Mouse (Mus musculus): ENCODE measurements around the gene Spdye4b. TPM values are rescaled to one million over a fixed set of nuclear protein-coding genes. Genes with fewer than 3 reads are reported as not detected.
"Not testable (repeated sequence)": the region's sequence is repeated elsewhere in the genome, so short reads cannot be mapped to it uniquely, and the experiment has no call there.

Gene Spdye4b
- total RNA-seq, 2 experiments from 2014 or later: not detected

GRCm38 (mm10) chr5:143175970-143176369 lies 4.8 kb upstream of the Spdye4b start:
- Histone ChIP-seq H3K27ac (no peak overlapping the region), H3K4me3 (no peak overlapping the region)
- TF ChIP-seq CTCF (conservative IDR thresholded peaks at IDR 0.05): no peak
- no peak for DNase-seq (ENCODE audit: low spot score in 2 of 2)

GRCm38 (mm10) chr5:143177541-143178200 lies 3.1 kb upstream of the Spdye4b start:
- no peak overlapping the region for H3K27ac ChIP-seq
- DNase-seq (ENCODE audit: low spot score in 2 of 2): no peak
- peak; percentile 54 for TF ChIP-seq CTCF (conservative IDR thresholded peaks at IDR 0.05)
- no peak overlapping the region for H3K4me3 ChIP-seq

DNA sequence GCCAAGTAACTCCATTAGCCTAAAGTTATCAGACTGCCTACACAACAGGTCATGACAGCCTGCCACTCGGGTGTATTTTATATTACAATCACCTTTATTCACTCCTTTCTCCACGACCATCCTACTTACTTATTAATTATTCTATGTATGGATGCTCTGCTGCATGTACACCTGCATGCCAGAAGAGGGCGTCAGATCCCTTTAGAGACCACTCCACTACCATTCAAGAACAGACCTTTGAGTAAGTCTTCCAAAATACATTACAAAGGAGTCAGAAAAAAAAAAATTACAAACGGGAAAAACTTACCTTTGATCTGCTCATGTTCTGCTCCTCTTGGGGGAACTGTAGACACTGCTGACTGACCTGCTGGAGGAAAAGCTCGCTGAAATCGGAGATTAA lies 1.6 kb upstream of the Spdye4b start:
- TF ChIP-seq CTCF (conservative IDR thresholded peaks at IDR 0.05): peak; percentile 79
- Histone ChIP-seq H3K27ac (no peak overlapping the region), H3K4me3 (peak overlapping the region; percentile 87; the same call in 1 of the 2 replicates)
- DNase-seq (ENCODE audit: low spot score in 2 of 2): no peak

DNA sequence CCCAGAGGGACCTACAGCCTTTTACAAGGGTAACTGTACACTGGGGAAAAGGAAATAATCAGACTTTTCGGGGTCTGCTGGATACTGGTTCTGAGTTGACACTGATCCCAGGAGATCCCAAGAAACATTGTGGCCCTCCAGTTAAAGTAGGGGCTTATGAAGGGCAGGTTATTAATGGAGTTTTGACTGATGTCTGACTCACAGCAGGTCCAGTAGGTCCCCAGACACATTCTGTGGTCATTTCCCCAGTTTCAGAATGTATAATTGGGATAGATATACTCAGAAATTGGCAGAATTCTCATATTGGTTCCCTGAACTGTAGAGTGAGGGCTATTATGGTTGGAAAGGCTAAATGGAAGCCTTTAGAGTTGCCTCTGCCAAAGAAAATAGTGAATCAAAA lies 7.2 kb downstream of the Spdye4b start:
- DNase-seq (ENCODE audit: low spot score in 2 of 2): not testable (repeated sequence)

DNA sequence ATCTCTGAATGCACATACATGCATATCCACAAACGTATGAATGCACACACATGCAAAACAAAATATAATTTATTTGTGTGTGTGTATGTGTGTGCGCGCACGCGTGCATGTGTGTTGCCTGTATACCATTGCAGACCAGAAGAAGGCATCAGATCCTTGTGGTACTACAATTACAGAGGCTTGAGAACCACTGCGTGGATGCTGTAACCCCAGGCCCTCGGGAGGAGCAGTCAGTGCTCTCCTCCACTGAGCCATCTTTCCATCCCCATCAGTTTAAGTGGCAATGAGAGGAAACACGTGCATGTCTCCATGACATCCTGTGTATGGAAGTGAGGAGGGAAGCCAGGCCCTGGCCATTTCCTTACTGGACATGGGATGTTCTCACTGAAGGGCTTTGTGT lies 12.0 kb downstream of the Spdye4b start:
- H3K4me3 ChIP-seq: no peak overlapping the region
- no peak overlapping the region for H3K27ac ChIP-seq
- DNase-seq (ENCODE audit: low spot score in 2 of 2): no peak
- no peak for TF ChIP-seq CTCF (conservative IDR thresholded peaks at IDR 0.05)

More for the DNA sequence above, 7.2 kb downstream of the Spdye4b start:
- not testable (repeated sequence) for H3K27ac ChIP-seq, H3K4me3 ChIP-seq

- H3K27ac ChIP-seq; DNase-seq (ENCODE audit: low spot score in 2 of 2); H3K4me3 ChIP-seq: not testable (repeated sequence)
Observed at GRCm38 (mm10) chr5:143194747-143195146, 13.9 kb downstream of the Spdye4b start.

DNA sequence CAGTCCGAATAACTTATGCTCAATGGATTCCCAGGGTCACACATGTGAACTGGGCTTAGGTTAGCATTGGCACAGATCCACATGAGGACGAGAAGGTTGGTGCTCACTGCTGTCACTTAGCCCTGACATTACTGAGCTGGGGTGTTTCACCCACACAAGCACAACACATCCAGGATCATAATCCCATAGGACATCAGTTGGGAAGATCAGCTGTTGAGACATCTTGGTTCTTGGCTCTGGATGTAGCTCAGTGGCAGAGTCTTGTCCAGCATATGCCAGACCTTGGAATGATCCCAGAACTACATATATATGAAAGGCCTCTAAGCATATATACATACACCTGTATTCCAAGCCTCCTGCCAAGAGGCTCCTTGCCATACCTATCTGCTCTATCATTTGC lies 14.3 kb downstream of the Spdye4b start:
- TF ChIP-seq CTCF (conservative IDR thresholded peaks at IDR 0.05): no peak
- no peak for DNase-seq (ENCODE audit: low spot score in 2 of 2)
- Histone ChIP-seq H3K4me3 (no peak overlapping the region), H3K27ac (no peak overlapping the region)

DNA sequence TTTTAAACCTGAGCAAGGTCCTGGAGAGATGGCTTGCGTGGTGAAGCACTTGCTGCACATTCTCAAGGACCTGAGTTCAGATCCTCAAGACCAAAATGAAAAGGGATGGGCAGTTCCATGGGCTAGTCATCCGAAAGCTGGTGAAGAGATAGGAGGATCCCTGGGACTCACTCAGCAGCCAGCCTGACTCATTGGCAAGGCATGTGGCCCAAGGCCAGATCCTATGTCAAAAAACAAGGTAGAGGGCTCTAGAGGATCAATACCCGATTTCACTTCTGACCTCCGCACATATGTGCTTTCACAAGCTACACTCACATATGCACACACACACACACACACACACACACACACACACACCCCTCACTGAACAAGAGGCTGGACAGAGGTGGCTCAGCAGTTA lies 15.7 kb downstream of the Spdye4b start:
- DNase-seq (ENCODE audit: low spot score in 2 of 2): no peak
- no peak overlapping the region for H3K27ac ChIP-seq
- no peak overlapping the region for H3K4me3 ChIP-seq
- TF ChIP-seq CTCF (conservative IDR thresholded peaks at IDR 0.05): no peak

DNA sequence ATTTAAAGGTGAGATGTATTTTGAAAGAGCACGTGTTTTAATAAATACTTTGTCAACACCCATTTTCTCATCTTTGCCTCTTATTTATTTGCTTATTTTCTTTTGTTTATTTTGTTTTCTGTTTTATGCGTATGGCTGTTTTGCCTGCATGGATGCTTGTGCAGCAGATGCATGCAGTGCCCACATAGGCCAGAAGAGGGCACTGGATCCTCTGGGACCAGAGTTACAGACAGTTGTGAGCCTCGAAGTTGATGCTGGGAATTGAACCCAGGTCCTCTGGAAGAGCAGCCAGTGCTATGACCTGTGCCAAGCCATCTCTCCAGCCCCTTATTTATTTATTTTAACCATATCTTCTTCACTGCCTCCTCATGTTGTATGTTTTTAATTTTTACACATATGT lies 24.2 kb downstream of the Spdye4b start:
- DNase-seq (ENCODE audit: low spot score in 2 of 2): no peak
- TF ChIP-seq CTCF (conservative IDR thresholded peaks at IDR 0.05): peak; percentile 59
- Histone ChIP-seq H3K27ac (no peak overlapping the region), H3K4me3 (no peak overlapping the region)

GRCm38 (mm10) chr5:143213832-143214231 lies 33.0 kb downstream of the Spdye4b start:
- no peak for TF ChIP-seq CTCF (conservative IDR thresholded peaks at IDR 0.05)
- no peak for DNase-seq (ENCODE audit: low spot score in 2 of 2)
- H3K27ac ChIP-seq: no peak overlapping the region
- H3K4me3 ChIP-seq: no peak overlapping the region

DNA sequence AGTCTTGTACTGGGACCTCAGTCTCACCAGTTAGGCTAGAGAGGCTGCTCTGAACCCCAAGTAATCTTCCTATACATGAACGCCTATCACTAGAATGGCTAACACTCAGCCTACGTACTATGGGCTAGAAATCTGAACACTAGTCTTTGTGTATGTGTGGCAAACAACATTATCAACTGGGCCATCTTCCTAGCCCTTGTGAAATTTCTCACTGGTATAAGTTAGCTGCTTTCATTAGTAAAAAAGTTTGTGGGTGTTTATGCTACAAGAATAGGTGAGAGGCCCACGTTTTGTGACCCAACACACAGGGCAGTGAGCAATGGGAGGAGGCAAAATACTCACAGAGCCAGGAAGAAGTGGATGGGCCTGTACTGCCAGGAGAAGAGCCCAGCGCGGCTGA lies 40.2 kb downstream of the Spdye4b start:
- DNase-seq (ENCODE audit: low spot score in 2 of 2): no peak
- no peak for TF ChIP-seq CTCF (conservative IDR thresholded peaks at IDR 0.05)
- Histone ChIP-seq H3K27ac (no peak overlapping the region), H3K4me3 (no peak overlapping the region)

GRCm38 (mm10) chr5:143222287-143222686 lies 41.5 kb downstream of the Spdye4b start:
- H3K4me3 ChIP-seq: no peak overlapping the region
- H3K27ac ChIP-seq: no peak overlapping the region
- no peak for TF ChIP-seq CTCF (conservative IDR thresholded peaks at IDR 0.05)
- no peak for DNase-seq (ENCODE audit: low spot score in 2 of 2)

DNA sequence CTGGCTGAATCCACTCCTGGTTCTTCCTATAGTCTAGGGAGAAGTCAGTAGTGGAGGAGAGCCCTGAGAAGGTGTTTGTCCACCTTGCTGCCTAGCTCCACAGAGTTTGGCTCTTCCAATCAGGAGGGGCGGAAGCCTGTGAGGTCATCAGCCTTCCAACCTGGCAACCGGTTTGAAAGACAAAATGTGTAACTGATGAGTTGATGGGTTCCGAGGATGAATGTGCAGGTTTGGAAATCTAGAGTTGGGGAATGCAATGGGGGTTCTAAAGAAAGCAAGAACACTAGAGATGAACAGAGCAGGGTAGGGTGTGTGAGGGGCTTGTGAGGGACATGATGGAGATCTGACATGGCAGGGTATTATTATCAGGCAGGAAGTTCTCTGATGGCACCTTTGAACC lies 46.0 kb downstream of the Spdye4b start, which contains the start of gene Spdye4a:
Gene Spdye4a (minus strand): TSS at position 101 of the 400 bp plus-strand sequence.
- no peak for TF ChIP-seq CTCF (conservative IDR thresholded peaks at IDR 0.05)

GRCm38 (mm10) chr5:143235028-143235693 lies 54.3 kb downstream of the Spdye4b start, which contains the start of gene Zfp12:
TSS of gene Zfp12 (plus strand) at chr5:143235163.
- Histone ChIP-seq H3K4me3 (peak within 1 kb of the TSS; percentile 75), H3K27ac (peak within 1 kb of the TSS; percentile 92)
- peak; percentile 55 for TF ChIP-seq CTCF (conservative IDR thresholded peaks at IDR 0.05)
- peak; percentile 91 to 96 for DNase-seq (ENCODE audit: low spot score in 2 of 2)

More for the DNA sequence above, 46.0 kb downstream of the Spdye4b start, which contains the start of gene Spdye4a:
- Histone ChIP-seq H3K27ac (no peak within 1 kb of the TSS), H3K4me3 (no peak within 1 kb of the TSS)
- DNase-seq (ENCODE audit: low spot score in 2 of 2): no peak
